Mouse (Mus musculus): Measurements from ENCODE around the gene Reep3. TPM values are rescaled to one million over a fixed set of nuclear protein-coding genes. Genes with fewer than 3 reads are reported as not detected.

Reep3 gene
- total and polyA plus RNA-seq, 3 experiments = 0.01 TPM; not detected in 2

GRCm38 (mm10) chr10:67129531-67129930 is 32.8 kb upstream of the Reep3 start:
- H3K27ac ChIP-seq (ENCODE audit: control insufficient read depth, low read depth, low read length) = no peak overlapping the region
- TF ChIP-seq GATA1 (IDR thresholded peaks at IDR 0.05; ENCODE audit: low read depth, low read length) = no peak
- no peak for TF ChIP-seq MYC (IDR thresholded peaks at IDR 0.05; ENCODE audit: low read depth, low read length)
- no peak for TF ChIP-seq MYB (IDR thresholded peaks at IDR 0.05; ENCODE audit: low read depth, low read length)
- TF ChIP-seq ZKSCAN1 (IDR thresholded peaks at IDR 0.05; ENCODE audit: low read depth, low read length) = no peak
- no peaks in the 10 kb centered on the region for H3K4me1 ChIP-seq (ENCODE audit: control insufficient read depth in 1 of 2, insufficient read depth in 2 of 2, low read length in 2 of 2)
- no peak overlapping the region for H3K4me3 ChIP-seq (ENCODE audit: control insufficient read depth in 1 of 2, insufficient read depth in 1 of 2, low read depth in 2 of 2, low read length in 2 of 2)
- no peak for DNase-seq (ENCODE audit: low read depth, low spot score)
- no peaks in the 10 kb centered on the region for H3K9me3 ChIP-seq (replicated peaks; ENCODE audit: insufficient read depth, low read length)
- H3K9ac ChIP-seq (ENCODE audit: control insufficient read depth, low read depth, low read length, poor library complexity, severe bottlenecking) = no peak overlapping the region
- no peaks in the 10 kb centered on the region for H3K36me3 ChIP-seq (ENCODE audit: control insufficient read depth in 1 of 2, insufficient read depth in 2 of 2, low read length in 2 of 2)
- no peaks in the 10 kb centered on the region for H3K79me2 ChIP-seq (ENCODE audit: control insufficient read depth, insufficient read depth, low read length, poor library complexity)
- H3K27me3 ChIP-seq (ENCODE audit: control insufficient read depth in 1 of 2, insufficient read depth in 2 of 2, low read length in 2 of 2) = no peaks in the 10 kb centered on the region

- TF ChIP-seq ZKSCAN1 (IDR thresholded peaks at IDR 0.05; ENCODE audit: low read depth, low read length) (no peak), MEF2A (IDR thresholded peaks at IDR 0.05; ENCODE audit: extremely low read depth, insufficient replicate concordance, low read depth, low read length, poor library complexity, severe bottlenecking) (no peak), MAZ (IDR thresholded peaks at IDR 0.05; ENCODE audit: low read depth, low read length) (no peak), TCF12 (IDR thresholded peaks at IDR 0.05; ENCODE audit: low read depth, low read length) (no peak), ZMIZ1 (IDR thresholded peaks at IDR 0.05; ENCODE audit: low read depth, low read length) (no peak), CHD2 (IDR thresholded peaks at IDR 0.05; ENCODE audit: low read length) (no peak), CTCF (IDR thresholded peaks at IDR 0.05 in 2 of 3, conservative IDR thresholded peaks at IDR 0.05 in 1 of 3; ENCODE audit: control insufficient read depth in 1 of 3, insufficient read depth in 1 of 3, low read depth in 2 of 3, low read length in 3 of 3, poor library complexity in 1 of 3, severe bottlenecking in 1 of 3) (no peak), CHD1 (IDR thresholded peaks at IDR 0.05; ENCODE audit: low read depth, low read length) (no peak), HCFC1 (IDR thresholded peaks at IDR 0.05; ENCODE audit: low read depth, low read length) (no peak), E2F4 (IDR thresholded peaks at IDR 0.05; ENCODE audit: borderline replicate concordance, low read depth, low read length) (no peak), SMC3 (IDR thresholded peaks at IDR 0.05; ENCODE audit: low read depth, low read length) (no peak), JUND (IDR thresholded peaks at IDR 0.05; ENCODE audit: low read depth, low read length) (no peak), ZNF384 (IDR thresholded peaks at IDR 0.05; ENCODE audit: low read depth, low read length) (no peak), POLR2A (IDR thresholded peaks at IDR 0.05; ENCODE audit: control insufficient read depth in 1 of 2, insufficient read depth in 1 of 2, low read depth in 1 of 2, low read length in 2 of 2, poor library complexity in 1 of 2) (no peak)
- H3K4me1 ChIP-seq (ENCODE audit: control insufficient read depth in 1 of 2, insufficient read depth in 2 of 2, low read length in 2 of 2) = no peaks in the 10 kb centered on the region
- no peak for DNase-seq (ENCODE audit: low read depth, low spot score)
- H3K79me2 ChIP-seq (ENCODE audit: control insufficient read depth, insufficient read depth, low read length, poor library complexity) = no peaks in the 10 kb centered on the region
- H3K27me3 ChIP-seq (ENCODE audit: control insufficient read depth in 1 of 2, insufficient read depth in 2 of 2, low read length in 2 of 2) = no peaks in the 10 kb centered on the region
- H3K9me3 ChIP-seq (replicated peaks; ENCODE audit: insufficient read depth, low read length) = no peaks in the 10 kb centered on the region
- H3K9ac ChIP-seq (ENCODE audit: control insufficient read depth, low read depth, low read length, poor library complexity, severe bottlenecking) = no peak overlapping the region
- no peak overlapping the region for H3K27ac ChIP-seq (ENCODE audit: control insufficient read depth, low read depth, low read length)
- no peaks in the 10 kb centered on the region for H3K36me3 ChIP-seq (ENCODE audit: control insufficient read depth in 1 of 2, insufficient read depth in 2 of 2, low read length in 2 of 2)
- no peak overlapping the region for H3K4me3 ChIP-seq (ENCODE audit: control insufficient read depth in 1 of 2, insufficient read depth in 1 of 2, low read depth in 2 of 2, low read length in 2 of 2)
These were observed 30.4 kb upstream of the Reep3 start for GRCm38 (mm10) chr10:67126859-67127758.
